ENCODE assay signal across 23 mouse cellular contexts in the genomic region with DNA sequence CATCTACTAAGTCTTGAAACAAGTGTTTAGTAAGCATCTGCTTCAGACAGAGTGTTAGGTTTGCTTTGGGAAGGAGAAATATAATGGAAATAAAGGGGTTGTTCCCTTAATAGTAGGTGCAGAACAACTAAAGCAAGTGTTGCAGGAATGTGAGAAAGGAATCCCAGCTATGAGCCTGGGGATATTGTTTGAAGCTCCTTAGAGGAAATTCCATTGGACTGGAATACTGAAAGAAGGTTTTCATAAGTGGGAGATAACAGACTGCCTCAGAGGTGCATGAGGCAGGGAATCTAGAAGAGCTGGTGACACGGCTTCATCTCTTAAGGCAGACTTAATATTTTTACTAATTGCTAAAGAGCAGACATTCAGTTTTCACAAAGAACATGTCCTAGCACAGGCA.
"Had no signal": no experiment of that assay in that cellular context is flagged by ENCODE, and none has a peak within 500 bp of the region (broad histone marks: within the 10 kb centered on the region; RNA-seq: fewer than 3 reads in every experiment).

No protein-coding gene starts in this region.

- H3K36me3 ChIP-seq: limb, embryonic 10.5 days; limb, embryonic 13.5 days; liver, embryonic 12.5 days; liver, embryonic 15.5 days; lung, embryonic 15.5 days; midbrain, embryonic 12.5 days; midbrain, embryonic 15.5 days; neural tube, embryonic 12.5 days; neural tube, embryonic 15.5 days had no signal

- DNase-seq: kidney, adult 2 months; kidney, postnatal 25 days; layer of hippocampus, adult 9-11 months; liver; right cerebral cortex, adult 18-20 months; right cerebral cortex, postnatal 14 days; right cerebral cortex, postnatal 4 days; thymus, adult 2 months; thymus, postnatal 14 days; thymus, postnatal 4 days had no signal

- ATAC-seq: intestine, postnatal 0 days; liver, embryonic 12.5 days; midbrain, embryonic 15.5 days had no signal

- H3K4me2 ChIP-seq: limb, embryonic 13.5 days; liver, embryonic 12.5 days; liver, embryonic 15.5 days; lung, embryonic 15.5 days; midbrain, embryonic 12.5 days; midbrain, embryonic 15.5 days; neural tube, embryonic 12.5 days; neural tube, embryonic 15.5 days had no signal

- H3K27ac ChIP-seq: kidney, postnatal 0 days; layer of hippocampus, adult 2 months; limb, embryonic 10.5 days; limb, embryonic 13.5 days; liver, embryonic 12.5 days; liver, embryonic 15.5 days; lung, embryonic 15.5 days; midbrain, embryonic 12.5 days; midbrain, embryonic 15.5 days; neural tube, embryonic 12.5 days; neural tube, embryonic 15.5 days; stomach, postnatal 0 days had no signal

- H3K4me1 ChIP-seq: limb, embryonic 10.5 days; limb, embryonic 13.5 days; liver, embryonic 12.5 days; liver, embryonic 15.5 days; lung, embryonic 15.5 days; midbrain, embryonic 12.5 days; midbrain, embryonic 15.5 days; neural tube, embryonic 12.5 days; neural tube, embryonic 15.5 days had no signal

- H3K9me3 ChIP-seq: limb, embryonic 10.5 days; limb, embryonic 13.5 days; liver, embryonic 12.5 days; liver, embryonic 15.5 days; lung, embryonic 15.5 days; midbrain, embryonic 12.5 days; midbrain, embryonic 15.5 days; neural tube, embryonic 12.5 days; neural tube, embryonic 15.5 days had no signal

- H3K27me3 ChIP-seq: limb, embryonic 13.5 days; liver, embryonic 12.5 days; liver, embryonic 15.5 days; lung, embryonic 15.5 days; midbrain, embryonic 12.5 days; midbrain, embryonic 15.5 days; neural tube, embryonic 12.5 days; neural tube, embryonic 15.5 days had no signal

- H3K9ac ChIP-seq: limb, embryonic 13.5 days; liver, embryonic 12.5 days; liver, embryonic 15.5 days; lung, embryonic 15.5 days; midbrain, embryonic 12.5 days; midbrain, embryonic 15.5 days; neural tube, embryonic 12.5 days; neural tube, embryonic 15.5 days had no signal

- H3K4me3 ChIP-seq: layer of hippocampus, adult 2 months; limb, embryonic 10.5 days; limb, embryonic 13.5 days; liver, embryonic 12.5 days; liver, embryonic 15.5 days; lung, embryonic 15.5 days; midbrain, embryonic 12.5 days; midbrain, embryonic 15.5 days; neural tube, embryonic 12.5 days; neural tube, embryonic 15.5 days had no signal
